Mouse (Mus musculus) adrenal gland, postnatal 25 days (tissue): Measurements from ENCODE around the gene Arl15. TPM values are rescaled to one million over a fixed set of nuclear protein-coding genes. Genes with fewer than 3 reads are reported as not detected.

ENCODE experiments used
- DNase-seq: peaks from one replicate; pipeline ENCODE4 v3.0.0; 2021; ENCODE audit warnings: mixed read lengths
- total RNA-seq: library from RNA; stranded (reverse); gene quantifications from 2 replicates; pipeline ENCODE4 v1.2.3, GENCODE M21; 2021

Arl15 gene
- total RNA-seq, 1 experiment from 2014 or later: 30.2 TPM

DNA sequence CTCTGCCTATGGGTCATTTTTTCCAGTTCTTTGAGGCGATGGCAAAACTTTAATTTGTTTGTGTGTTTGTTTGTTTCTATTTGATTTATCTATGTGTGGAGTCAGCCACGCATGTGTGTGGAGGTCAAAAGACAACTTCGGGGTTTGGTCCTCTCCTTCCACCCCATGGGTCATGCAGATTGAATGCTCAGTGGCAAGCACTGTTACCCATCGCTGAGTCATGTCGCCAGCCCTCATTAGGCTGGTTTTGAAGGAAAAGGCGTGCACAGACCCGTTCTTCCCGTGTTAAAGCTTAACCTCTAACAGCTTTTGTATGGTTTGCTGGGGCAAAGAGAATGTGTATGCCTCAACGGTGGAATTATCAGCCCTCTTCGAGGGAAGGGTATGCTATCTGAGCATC is 315.1 kb downstream of the Arl15 start:
- DNase-seq: no peak

DNA sequence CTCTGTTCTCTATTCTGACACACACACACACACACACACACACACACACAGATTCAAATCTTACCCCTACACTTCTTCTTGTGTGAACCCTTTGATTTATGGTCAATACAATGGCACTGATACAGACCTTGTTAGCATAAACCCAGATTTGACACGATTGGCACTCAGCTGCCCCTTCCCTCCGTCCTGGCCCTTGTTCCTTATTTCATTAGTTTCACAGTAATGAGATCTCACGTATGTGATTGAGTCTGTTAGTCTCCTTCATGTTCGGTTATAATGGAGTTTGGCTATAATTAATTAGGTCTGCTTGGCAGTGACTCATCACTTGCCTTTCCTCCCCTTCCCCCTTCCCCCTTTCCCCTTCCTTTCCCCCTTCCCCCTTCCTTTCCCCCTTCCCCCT is 315.5 kb downstream of the Arl15 start:
- no peak for DNase-seq

DNA sequence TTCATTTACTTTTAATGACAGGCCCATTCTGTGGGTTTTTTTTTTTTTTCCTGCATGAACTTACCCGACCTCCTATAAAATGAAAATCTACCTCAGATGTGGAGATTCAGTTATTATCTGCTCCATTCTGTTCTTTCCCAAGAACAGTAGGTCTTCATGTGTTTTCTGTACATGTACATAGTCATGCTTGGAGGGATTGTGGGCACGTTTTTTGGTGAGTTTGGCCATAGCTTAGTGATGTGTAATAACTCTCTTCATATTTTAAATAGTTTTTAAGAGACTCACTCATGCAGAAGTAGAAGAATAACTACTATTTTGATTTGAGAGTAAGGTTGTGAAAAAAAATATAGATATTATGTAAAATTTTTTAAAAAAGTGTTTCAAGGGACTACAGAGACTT is 319.2 kb downstream of the Arl15 start:
- DNase-seq: no peak

DNA sequence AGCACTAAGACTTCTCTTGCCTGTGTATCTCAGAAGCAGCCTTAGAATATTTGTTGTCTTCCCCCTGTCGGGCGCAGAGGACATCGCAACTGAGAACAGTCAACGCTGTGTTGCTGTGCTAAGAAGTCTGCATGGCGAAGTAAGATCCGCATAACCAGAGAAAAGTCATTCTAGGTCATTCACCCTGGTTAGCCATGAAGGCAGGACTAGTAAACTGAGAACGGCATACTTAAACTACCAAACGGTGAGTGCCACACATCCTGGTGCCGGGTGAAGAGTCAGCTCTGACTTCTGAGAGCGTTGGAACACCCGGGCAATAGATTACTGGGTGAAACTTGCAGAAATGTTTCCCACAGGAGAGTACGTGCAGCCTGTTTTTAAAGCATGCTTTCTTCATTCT is 320.3 kb downstream of the Arl15 start:
- DNase-seq: no peak

GRCm38 (mm10) chr13:114115106-114115505 is 320.8 kb downstream of the Arl15 start:
- no peak for DNase-seq

- no peak for DNase-seq
These were observed 324.0 kb downstream of the Arl15 start for GRCm38 (mm10) chr13:114118104-114118830.

GRCm38 (mm10) chr13:114119816-114120215 is 325.5 kb downstream of the Arl15 start:
- no peak for DNase-seq

DNA sequence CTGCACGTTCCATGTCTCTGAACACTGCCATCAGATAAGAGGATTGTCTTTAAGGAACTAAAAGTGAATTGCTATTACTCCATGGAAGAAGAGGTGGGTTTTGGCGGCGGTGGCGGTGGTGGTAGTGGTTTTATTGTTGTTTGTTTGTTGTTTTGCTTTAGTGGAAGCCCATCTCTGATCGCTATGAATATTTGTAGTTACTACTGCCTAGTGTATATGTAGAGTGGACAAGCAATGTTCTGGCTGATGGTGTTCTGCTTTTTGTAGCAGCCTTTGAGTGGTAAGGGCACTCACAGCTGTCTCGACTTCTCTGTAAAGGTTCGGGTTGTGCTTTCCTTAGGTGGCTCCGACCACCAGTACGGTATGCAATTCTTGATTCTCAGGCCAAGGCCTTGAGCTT is 327.3 kb downstream of the Arl15 start:
- DNase-seq: no peak

DNA sequence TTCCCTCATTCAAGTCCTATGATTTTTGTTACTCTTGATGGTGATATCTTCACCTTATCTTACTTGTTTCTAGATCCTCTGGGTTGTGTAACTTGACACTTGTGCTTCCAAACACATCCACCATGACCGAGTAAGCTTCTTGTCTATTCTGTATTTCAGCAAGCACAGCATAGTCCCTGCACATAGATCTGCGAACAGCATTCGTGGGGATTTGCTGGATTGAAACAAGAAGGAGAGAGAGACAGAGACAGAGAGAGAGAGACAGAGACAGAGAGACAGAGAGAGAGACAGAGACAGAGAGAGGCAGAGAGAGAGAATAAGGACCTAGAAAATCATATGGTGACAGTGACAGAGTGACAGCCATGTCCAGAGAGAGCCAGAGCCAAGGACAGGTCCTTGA is 329.1 kb downstream of the Arl15 start:
- no peak for DNase-seq

DNA sequence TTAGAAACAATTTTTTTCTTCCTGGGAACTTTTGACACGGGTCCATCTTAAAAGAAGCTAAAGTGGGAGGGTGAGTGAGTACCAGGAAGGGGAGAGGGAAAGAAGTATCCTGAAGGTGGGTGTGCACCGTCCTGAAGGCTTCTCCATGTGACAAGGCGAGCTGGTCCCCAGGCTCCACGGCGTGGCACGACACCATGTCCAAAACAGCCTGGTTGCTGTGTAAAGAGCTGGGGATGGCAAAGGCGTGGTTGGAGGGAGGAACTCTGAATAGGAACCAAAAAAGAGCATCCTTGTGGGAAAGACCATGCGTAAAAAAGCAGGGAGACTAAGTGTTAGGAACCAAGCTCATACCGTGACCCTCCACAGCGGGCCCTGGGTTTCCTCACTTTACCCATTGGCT is 330.1 kb downstream of the Arl15 start:
- no peak for DNase-seq

DNA sequence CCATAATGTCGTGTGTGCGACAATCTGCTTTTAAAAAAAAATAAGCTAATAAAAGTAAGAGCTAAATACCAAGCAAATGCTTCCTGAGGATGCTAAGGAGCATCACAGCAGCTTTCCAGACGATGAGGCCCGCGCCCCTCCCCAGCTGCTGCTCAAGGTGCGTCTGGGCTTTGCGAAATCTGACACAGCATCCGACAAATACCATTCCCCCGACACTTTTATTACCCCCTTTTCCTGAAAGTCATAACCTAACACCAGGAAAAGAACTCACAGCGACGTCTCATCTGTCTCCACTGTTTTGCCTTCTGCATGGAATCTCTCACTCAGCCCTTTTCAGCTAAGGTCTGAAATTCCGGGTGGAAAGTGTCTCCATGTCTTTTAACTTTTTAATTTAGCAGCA is 330.7 kb downstream of the Arl15 start:
- DNase-seq: no peak

DNA sequence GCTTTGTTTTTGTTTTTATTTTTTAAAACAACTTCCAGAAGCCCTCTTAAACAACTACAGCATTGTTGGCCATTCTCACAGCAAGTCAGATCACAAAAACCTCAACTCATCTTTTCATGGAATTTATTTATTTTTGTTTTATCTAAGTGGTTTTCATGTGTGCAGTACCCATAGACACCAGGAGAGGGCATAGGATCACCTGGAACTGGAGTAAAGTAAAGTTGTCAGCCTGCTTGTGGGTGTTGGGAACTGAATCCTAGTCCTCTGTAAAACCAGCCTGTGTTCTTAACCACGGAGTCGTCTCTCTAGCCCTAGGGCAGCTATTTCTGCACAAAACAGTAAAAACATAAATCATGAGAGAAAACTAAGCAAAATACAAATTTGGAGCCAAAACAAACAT is 334.1 kb downstream of the Arl15 start:
- no peak for DNase-seq

DNA sequence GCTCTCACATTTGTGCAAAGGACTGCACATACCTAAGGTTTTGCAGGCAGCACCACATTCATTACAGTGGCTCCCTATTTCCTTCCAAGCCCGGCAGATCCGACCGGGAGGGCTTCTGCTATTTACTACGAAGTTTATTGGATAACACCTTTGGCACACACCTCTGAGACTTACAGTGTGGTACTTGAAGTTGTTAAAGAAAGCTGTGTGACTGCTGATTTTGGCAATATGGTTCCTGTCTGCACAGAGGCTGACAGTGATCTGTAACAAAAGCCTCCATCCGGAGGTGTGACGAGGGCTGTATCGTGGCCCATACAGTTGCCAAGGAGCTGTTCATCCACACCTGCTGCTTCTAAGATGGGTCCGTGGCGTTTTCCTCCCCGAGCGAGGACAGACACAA is 335.7 kb downstream of the Arl15 start:
- DNase-seq: no peak

DNA sequence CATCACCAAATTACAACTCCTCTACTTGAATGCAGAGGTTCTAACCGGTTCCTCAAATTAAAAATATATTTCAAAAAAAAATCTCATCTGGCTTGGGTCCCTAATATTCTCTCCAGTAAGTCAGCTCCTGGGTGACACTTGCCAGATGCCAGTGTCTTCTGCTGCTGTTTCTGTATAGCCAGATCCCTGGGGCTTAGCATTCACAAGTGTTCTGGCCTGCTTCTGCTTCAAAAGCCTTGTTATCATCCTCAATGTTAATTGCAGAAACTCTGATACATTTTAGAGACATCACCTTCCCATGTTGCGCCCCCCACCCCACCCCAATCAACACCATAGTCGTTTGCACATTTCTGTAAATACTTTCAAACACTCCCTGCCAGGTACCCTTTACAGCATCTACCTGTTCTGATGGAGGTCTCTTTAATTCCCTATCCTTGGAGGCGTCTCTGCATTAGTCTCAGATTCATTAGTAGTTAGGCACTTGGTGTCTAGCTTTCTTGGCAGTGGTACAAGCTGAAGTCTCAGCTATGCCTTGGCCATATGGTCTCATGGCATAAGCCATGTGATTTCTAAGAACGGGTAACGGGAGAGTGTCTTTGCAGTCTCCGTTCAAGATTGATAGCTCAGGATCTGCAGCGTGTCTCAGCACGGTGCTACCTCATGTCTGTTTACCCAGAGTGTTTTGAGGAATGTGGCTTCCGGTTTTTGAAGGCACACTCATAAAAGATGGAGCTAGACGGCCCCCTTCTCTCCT is 336.4 kb downstream of the Arl15 start:
- no peak for DNase-seq

GRCm38 (mm10) chr13:114138921-114139320 is 344.6 kb downstream of the Arl15 start:
- DNase-seq: no peak

DNA sequence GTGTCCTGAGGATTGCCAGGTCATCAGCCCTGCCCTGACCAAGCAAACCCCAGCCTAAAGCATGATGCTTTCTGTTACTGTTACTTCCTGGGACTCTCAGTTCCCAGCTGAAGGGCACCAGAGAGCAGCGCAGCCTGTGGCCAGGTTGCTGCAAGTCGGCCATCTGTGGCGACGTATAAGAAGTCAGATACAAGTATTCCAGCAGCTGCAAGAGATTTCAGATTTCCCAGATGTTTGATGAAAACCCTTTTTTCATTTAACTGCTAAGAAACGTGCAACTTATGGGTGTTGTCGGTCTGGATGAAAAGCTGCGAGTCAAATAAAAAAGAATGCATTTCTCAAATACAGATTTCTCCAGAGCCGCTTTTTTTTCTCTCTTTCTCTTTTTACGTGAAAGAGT is 345.3 kb downstream of the Arl15 start:
- no peak for DNase-seq

DNA sequence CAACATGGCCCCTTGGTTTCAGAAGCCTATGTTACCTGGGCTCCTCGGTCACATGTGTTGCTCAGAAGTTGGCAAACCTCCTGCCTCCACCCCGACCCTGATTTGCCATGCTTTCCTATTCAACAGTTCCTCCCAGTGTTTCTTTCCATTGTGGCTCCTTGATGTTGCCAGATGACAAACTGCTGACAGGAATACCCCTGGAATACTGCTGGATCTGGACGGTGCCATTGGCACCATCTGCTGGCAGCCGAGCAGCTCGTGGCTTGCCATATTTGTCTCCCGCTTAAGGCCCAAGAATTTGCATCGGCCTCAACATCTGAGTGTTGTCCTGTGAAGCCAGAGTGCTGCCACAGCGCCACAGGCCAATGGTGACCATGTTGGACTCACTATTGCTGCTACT is 348.5 kb downstream of the Arl15 start:
- no peak for DNase-seq

- no peak for DNase-seq
These were observed 348.9 kb downstream of the Arl15 start for GRCm38 (mm10) chr13:114143247-114143646.

GRCm38 (mm10) chr13:114144052-114145046 is 350.0 kb downstream of the Arl15 start:
- no peak for DNase-seq

- DNase-seq: no peak
These were observed 350.9 kb downstream of the Arl15 start for GRCm38 (mm10) chr13:114145249-114145648.

- DNase-seq: no peak
These were observed 356.8 kb downstream of the Arl15 start for GRCm38 (mm10) chr13:114150856-114151697.

DNA sequence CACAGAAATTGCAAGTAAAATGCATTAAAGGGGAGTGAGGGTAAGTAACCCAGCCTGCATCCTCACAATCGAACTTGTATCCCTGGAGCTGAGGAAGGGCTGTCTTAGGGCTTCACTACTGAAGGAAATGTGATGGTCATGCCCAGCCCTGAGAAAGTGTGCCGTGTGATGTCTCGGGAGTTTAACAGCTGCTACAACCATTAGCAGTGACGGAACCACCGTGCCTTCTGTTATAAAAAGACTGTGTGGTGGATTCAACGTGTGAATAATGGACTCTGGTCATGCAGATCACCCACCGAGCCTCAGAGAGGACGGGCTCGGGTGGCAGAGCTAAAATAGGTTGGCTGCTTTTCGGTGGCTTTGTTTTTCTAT is 357.4 kb downstream of the Arl15 start:
- no peak for DNase-seq
